Mouse (Mus musculus) gastrocnemius, adult 8-10 months (tissue): ENCODE measurements around the gene Gm10570. TPM values are rescaled to one million over a fixed set of nuclear protein-coding genes. Genes with fewer than 3 reads are reported as not detected.
A peak's percentile ranks its signal among the peaks of the same experiment; 100 is the strongest.

ENCODE experiments used
- DNase-seq, 2 experiments: peaks; one replicate each; pipeline ENCODE4 v3.0.0; 2022; ENCODE audit warnings: low spot score in 2 of 2
- total RNA-seq, 4 experiments: library from RNA; stranded (reverse); gene quantifications; 2 replicates each; pipeline ENCODE4 v1.2.4; 2022

The Gm10570 gene
- under 1 TPM in 1 of 4 experiments, not detected in 3; 0.92 TPM for total RNA-seq

DNA sequence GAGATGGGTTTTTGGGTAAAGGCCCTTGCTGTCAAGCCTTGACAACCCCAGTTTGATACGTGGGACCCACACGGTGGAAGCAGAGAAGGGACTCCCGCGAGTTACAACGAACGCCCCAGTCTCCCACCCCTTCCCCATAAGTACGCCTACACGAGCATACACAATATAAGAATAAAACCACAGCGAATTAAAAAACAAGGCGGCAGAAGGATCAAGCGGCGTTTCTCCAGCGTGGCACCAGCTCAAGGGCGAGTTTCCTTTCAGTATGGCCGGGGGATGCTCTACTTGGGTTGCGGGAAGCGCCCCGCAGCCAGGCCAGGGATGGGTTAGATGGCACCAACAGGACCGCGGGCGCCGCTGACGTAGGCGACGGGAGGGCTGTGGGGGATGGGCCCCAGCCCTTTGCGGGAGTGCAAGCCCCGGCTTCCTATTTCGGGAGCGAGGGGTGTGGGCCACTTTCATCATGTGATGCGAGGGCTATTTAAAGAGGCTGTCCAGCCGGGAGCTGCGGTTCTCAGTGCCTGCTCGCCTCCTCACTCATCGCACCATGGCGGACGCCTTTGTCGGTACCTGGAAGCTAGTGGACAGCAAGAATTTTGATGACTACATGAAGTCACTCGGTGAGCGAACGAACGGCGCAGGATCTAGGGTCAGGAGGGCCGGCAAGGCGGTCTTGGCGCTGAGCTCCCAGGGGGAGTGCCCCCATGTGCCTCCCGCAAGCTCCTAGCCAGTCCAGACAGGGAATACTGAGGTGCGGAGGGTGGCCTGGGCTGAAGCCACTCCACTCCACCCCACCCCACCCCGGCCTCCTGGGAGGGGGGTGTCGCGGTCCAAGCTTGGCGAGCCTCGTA, at the start of gene Gm10570, which contains the start of gene Fabp3:
Gene Gm10570, minus strand, starts transcription at position 444 of the 851 bp plus-strand sequence.
Gene Fabp3, plus strand, starts transcription at position 365 of the 851 bp plus-strand sequence.
- DNase-seq: peak; percentile 59 to 76

DNA sequence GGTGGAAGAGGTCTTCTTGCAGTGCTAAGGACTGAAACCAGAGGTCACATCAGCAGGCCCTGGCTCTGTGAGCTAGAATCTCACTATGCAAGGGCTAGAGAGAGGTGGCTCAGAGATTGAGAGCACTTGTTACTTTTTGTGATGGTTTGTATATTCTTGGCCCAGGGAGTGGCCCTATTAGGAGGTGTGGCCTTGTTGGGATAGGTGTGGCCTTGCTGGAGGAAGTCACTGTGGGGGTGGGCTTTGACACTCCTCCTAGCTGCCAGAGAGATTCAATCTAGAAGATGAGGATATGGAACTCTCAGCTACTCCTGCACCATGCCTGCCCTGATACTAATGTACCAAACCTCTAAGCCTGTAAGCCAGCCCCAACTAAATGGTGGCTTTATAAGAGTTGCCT, 49.5 kb upstream of the Gm10570 start:
- no peak for DNase-seq

DNA sequence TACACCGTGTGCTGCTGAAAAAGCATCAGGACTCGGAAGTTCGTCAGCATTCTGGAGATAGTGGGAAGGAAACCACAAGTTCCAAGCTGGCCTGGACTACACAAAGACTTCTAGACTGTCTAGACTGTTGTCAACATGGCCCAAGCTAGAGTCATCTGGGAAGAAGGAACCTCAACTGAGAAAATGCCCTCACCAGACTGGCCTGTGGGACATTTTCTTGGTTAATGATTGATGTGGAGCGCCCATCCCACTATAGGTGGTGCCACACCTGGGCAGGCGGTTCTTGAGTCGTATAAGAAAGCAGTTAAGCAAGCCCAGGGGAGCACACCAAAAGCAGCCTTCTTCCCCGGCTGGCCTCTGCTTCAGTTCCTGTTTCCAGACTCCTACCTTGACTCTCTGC, 44.1 kb upstream of the Gm10570 start:
- no peak for DNase-seq

DNA sequence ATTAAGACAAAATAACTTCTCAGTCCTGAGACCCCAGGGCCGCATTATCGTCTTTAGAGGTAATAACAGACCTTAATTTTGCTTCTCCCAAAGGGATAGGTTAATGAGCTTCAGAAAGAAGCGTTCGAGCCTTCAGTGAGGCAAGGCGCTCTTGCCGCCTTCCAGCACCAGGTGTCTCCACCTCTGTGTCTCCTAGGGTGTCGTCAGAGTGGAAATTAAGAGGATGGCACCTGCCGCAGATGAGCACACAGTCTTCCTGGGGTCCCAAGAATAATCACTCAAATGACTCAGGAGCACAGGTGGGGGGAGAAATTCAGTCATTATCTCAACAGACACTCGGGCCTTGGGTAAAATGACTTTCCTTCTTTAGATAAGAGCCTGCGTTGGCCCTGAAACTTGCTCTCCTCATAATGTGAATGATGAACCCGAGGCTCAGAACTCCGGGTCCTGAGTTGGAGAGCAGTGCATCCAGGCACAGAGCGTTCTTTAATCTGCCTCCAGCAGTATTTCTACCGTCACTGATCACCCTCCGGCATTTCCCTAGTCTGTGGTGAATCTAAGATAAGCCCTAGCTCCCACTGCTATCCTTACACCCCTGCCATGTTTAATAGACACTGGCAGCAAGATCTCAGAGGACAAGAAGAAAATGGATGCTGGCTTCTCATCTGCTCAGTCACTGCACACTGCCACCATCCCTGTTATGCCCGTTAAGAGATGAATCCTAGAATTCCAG, 42.4 kb upstream of the Gm10570 start:
- DNase-seq: no peak

DNA sequence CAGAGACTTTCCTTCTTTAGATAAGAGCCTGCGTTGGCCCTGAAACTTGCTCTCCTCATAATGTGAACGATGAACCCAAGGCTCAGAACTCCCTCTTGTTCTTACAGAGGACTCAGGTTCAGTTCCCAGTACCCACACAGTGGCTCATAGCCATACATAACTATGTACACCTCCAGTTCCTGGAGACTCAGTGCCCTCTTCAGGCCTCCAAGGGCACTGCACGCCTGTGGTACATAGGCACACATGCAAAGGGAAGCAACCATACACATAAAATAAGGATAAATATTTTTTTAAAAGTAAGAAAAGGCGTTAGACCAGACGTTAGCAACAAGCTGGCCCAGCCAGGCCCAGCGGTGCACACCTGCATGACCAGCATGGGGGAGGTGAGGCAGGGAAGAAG, 41.2 kb upstream of the Gm10570 start:
- DNase-seq: no peak

DNA sequence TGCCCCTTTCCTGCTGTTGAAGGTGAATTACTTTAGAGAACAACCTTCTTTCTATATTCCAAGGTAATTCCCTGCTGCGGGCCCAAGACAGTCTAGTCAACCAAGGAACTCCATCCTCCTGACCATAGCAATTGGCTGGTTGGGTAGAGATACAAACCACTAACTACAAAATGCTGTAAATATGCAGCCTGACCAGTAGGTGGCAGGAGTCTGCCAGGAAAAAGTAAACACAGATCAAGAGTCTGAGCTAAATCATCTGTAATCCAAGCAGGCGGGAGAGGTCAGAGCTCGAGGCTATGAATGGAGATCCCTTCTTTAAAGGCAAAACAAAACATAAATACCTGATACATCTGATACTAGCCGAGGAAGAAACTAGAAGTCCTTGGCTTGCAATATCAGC, 33.2 kb upstream of the Gm10570 start:
- no peak for DNase-seq

DNA sequence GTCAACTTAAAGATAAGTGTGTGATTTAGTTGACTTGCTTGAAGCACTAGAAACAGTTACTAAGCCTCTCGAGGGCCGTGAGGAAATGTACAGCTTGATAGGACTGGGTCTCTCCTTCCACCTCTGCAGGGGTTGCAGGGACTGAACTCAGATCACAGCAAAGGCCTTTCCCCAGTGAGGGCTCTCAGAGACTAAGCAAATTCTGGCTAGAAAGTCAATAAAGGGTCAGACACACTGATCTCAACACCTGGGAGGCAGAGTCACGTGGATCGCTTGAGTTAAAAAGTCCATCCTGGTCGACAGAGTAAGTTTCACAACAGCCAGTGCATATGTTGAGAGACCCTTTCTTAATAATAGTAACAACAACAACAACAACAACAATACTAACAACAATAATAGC, 27.4 kb upstream of the Gm10570 start:
- DNase-seq: no peak

DNA sequence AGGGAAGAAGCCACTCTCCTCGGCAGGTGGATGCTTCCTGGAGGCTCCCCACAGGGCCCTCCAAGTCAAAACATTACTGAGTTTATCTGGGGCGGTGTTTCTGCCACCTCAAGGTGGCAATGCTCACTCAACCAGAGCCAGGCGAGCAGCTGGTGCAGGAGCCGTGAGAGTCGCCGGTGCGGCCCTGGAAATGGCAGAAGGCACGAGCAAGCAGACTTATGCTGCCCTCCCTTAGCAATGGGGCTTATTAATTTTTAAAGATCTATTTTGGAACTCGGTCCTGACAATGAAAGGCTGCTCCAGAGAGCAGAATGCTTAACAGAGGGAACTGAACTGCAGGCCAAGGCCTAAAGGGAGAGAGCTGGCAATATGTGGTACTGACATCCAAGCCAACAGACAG, 18.9 kb upstream of the Gm10570 start:
- no peak for DNase-seq

DNA sequence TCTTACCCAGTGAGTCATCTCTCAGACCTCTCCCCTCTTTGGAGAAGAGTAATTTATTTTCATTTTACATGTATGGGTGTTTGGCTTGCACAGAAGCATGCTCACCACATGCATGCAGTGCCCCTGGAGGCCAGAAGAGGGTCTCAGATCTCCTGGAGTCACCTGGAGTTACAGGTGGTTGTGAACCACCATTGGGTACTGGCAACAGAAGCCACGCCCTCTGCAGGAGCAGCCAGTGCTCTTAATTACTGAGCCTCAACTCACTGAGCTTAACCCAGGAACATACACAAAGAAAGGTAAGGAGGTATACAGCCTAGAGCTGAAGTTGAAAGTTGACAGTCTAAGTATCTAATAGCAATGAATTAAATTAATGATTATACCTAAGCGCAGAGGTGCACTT, 17.0 kb upstream of the Gm10570 start:
- no peak for DNase-seq

DNA sequence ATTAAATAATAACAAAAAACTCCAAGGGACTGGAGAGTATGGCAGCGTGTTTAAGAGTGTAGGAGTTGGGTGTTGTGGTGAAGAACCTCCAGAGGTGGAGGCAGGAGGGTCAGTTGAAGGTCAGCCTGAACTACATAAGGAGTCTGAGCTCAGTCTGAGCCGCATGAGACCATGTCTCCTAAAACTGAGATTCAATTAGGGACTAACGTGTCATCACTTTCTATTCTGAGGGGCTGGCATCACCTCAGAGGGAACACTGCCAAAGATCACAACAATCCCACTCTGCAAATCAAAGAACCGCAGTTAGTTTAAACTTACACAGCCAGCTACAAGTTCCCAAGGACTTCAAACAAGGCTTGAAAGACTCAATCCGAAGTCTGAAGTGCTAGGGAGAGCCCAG, 15.1 kb upstream of the Gm10570 start:
- DNase-seq: no peak

DNA sequence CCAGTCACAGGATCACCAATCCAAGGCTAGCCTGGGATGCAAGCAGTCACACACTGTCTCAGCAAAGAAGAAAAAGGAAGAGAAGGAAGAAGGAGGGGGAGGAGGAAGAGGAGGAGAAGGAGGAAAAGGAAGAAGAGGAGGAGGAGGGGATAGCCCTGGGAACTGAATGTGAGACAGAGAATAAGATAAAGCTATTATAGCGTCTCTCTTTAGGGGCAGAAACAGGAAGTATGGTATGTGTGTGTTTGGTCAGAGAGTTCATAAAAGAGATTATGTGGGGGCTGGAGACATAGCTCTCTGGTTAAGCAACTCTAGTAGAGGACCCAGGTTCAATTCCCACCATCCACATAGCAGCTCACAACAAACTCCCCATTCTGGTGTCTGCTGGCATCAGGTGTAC, 14.7 kb upstream of the Gm10570 start:
- no peak for DNase-seq

DNA sequence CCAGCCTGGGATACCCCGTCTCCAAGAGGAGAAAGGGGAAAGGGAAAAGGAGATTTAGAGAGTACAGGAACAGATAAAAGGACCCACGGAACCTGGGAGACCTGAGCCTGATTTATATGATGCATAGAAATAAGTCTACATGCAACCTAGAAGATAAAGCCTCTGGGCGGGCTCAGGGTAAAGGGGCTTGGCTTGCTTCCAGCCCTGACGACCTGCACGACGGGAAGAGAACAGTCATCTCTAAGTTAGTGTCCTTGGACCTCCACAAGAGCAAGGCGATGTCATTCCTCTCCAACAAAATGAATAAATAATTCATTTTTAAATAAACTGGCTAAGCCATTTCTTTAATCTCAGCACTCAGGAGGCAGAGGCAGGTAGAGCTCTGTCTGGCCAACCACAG, 14.1 kb upstream of the Gm10570 start:
- DNase-seq: no peak

DNA sequence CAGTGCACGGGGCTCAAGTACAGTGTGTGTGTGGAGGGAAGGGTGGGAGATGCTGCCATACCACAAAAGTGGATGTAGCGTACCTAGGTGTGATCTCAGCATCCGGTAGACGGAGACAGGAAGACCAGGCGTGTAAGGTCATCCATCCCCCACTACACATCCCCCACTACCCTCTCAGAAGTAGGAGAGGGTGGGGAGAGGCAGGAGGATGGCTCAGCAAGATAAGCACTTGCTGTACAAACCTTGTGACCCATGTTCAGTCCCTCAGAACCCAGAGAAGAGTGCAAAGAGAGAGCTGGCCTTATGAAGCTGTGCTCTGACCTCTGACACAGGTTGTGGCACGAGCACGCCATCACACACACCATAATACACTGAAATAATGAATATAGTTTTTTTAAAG, 13.2 kb upstream of the Gm10570 start:
- DNase-seq: no peak

DNA sequence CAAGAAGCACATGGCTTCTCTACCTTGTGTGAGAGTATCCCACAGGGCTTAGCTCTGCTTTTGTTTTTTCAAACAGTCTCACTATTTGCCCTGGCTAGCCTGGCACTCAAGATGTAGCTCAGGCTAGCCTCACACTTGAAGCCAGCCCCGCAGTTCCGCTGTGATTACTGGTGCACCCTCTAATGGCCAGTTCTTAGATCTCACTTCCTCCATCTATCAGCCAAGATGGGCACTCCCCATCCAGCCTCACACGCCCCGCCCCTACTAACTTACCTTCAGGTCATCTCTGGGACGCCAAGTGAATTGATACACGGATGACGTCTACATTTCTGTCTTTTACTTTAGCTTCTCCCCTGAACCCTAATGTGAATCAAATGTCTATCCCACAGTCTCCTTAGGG, 11.1 kb upstream of the Gm10570 start:
- DNase-seq: no peak

DNA sequence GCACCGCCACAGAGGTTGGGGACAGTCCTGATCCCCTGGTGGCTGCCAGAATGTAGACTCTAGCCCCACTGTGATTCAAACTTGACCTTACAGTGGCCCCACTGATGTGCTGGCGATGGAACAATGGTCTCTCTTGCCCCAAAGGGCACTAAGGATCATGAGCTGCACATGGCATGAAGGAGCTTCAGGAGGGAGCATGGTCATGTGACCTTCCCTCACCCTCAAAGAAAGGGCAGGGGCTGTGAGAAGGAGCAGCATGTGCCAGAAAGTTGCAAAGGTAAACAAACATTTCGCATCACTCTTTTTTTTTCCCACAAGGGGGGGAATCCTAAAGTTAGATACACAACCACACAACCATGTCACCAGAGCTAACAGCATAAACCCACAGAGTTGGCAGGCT, 9.6 kb upstream of the Gm10570 start:
- DNase-seq: no peak

DNA sequence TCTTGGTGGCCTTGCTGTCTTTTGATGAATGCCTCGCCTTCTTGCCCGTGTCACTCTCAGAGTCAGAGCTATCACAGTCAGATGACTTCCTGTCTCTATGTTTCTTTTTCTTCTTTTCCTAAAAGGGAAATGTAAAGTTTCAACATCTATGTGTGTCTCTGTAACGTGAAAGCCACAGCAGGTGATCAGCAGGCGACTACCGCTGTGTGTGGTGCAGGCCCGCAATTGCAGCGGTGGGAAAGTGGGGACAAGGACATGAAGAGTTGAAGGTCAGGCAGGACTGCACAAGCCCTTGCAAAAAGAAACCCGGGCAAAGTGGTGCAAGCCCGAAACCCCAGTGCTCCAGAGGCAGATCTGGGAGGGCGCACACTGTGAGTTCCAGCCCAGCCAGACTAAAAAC, 8.2 kb upstream of the Gm10570 start:
- no peak for DNase-seq

DNA sequence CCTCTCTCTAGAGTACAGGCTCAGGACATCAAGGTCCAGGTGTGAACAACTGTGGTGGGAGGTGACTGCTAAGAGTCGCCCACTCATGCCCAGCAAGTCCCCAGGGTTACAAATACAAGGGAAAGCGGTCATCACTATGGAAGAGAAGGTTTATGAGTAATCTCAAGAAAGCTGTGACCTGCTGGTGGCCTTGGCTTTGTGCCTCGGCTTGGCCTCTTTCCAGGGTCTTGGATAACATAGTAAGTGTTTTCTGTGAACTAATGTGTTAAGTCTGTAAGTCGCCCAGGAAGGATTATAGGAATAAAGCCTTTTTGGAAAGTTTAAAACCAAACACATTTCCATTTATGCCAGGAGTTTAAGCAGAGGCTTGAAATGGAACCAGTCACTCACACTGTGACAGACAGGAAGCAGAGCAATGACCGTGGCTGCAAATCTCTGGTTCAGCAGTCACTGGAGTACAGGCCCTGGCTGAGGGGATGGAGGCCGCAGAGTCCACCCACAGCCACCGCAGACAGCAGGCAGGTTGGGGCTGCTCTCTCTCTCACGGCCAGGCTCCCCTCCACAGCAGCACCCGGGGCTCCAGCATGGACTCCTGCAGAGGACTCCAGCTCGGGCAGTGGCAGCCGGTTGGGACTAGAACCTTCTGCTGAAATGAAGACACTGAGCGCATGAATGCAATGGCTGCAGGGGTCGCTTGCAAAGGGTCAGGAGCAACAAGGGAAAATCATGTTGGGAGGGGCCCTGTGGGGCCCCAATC, 7.5 kb upstream of the Gm10570 start:
- DNase-seq: no peak

DNA sequence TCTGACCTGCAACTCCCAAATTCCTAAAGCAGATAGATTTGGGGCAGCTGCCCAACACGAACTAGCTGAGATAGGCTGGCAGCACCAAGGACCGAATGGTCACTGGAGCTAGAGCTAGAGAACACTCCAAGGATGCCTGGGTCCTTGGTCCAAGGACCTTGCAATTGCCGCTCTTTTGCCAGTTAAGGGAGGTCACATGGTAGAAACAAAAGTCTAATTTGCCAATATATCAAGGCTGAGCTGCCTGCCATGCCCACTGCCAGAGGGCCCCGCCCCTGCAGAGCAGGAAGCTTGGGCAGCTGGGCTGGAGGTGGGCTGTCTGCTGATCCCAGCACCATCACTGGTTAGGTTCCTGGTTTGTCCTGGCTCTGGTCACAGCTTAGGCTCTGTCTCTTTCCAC, 5.1 kb upstream of the Gm10570 start:
- no peak for DNase-seq

DNA sequence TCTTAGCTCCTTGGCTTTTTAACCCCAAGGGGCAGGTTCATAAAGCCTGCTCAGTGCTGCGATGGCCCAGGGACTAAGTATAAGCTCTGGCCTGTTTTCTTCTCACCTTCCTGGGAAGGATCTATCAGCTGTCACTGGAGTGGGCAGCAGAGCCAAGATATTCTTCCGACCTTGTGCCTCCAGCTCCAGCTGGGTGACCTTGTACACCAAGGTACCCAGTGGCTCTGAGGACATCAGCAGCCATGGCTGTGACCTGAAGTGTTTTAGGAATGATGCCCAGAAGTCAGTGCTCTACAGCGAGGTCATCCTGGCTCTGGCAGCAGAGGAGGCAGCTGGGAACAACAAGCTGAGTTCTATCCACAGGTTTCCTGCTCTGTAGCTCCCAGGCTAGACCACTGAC, 4.1 kb upstream of the Gm10570 start:
- peak in 1 of 2 experiments; percentile 12 for DNase-seq

DNA sequence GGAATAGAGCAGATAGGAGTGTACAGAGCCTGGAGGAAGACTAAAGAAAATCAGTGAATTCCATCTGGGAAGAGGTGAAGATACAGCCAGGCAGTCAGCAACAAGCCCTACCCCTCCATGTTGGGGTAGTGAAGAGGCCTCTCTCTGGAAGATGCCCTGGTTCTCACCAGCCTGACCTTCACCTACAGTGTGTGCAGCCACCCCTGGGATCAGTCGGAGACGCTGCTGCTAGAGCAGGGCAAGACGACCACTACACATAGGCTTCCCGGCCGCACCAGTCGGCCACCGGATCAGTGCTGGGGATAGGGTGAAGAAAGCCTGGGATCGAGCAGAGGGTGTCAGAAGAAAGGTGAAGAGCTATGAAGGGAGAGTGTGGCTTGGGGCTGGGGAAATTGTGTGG, 780 bp upstream of the Gm10570 start:
- no peak for DNase-seq

DNA sequence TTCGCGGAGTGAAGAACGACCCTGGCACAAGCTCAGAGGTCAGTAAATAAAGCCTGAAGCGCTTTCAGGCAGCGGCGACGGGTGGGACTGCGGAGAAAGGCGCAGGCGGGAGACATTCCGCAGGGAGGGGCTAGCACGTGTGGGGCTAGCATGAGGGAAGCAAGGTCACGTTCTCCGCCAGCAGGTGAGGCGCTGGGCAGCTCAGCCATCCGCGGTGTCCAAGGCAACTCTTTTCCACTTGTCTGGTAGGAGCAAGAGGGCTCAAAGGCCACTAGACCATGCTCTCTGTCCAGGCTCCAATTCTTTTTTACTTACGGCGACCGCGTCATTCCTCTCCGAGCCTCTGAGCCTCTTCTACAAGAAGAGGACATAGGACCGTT, 633 bp downstream of the Gm10570 start:
- peak in 1 of 2 experiments; percentile 42 for DNase-seq
